Mouse (Mus musculus) MEL (cell line): Measurements from ENCODE around the gene Telo2. TPM values are rescaled to one million over a fixed set of nuclear protein-coding genes. Genes with fewer than 3 reads are reported as not detected.
A peak's percentile ranks its signal among the peaks of the same experiment; 100 is the strongest.

Experiments used
- DNase-seq: peaks from one replicate; pipeline ENCODE4 v3.0.0; 2011; ENCODE audit warnings: low read depth, low spot score
- H3K27ac ChIP-seq: 2 replicates; pipeline ENCODE4 v1.5.1; 2012; ENCODE audit warnings: low read depth, mild to moderate bottlenecking, control low read depth, low read length, moderate library complexity; ENCODE audit not compliant: control insufficient read depth
- H3K27me3 ChIP-seq, 2 experiments: fragments of 150-350 bp in 1 of 2; sonication (generic) in 1 of 2; 2 replicates each; pipeline ENCODE4 v1.6.1; 2012; ENCODE audit warnings: low read length in 2 of 2, mild to moderate bottlenecking in 2 of 2, improper control_type of control experiment in 1 of 2, moderate library complexity in 1 of 2; ENCODE audit not compliant: insufficient read depth in 2 of 2, control insufficient read depth in 1 of 2
- H3K36me3 ChIP-seq, 2 experiments: 2 replicates each; pipeline ENCODE4 v1.6.1; 2012 to 2014; ENCODE audit warnings: low read length in 2 of 2, improper control_type of control experiment in 1 of 2, inconsistent platforms in 1 of 2, mild to moderate bottlenecking in 1 of 2; ENCODE audit not compliant: insufficient read depth in 2 of 2, control insufficient read depth in 1 of 2
- H3K4me1 ChIP-seq, 2 experiments: fragments of 150-350 bp in 1 of 2; sonication (generic) in 1 of 2; 2 replicates each; pipeline ENCODE4 v1.6.1; 2012; ENCODE audit warnings: low read length in 2 of 2, improper control_type of control experiment in 1 of 2, mild to moderate bottlenecking in 1 of 2; ENCODE audit not compliant: insufficient read depth in 2 of 2, control insufficient read depth in 1 of 2
- H3K4me3 ChIP-seq, 2 experiments: fragments of 150-350 bp in 1 of 2; sonication (generic) in 1 of 2; 2 replicates each; pipeline ENCODE4 v1.5.1; 2012; ENCODE audit warnings: low read depth in 2 of 2, low read length in 2 of 2, mild to moderate bottlenecking in 2 of 2, moderate library complexity in 2 of 2, control low read depth in 1 of 2, improper control_type of control experiment in 1 of 2; ENCODE audit not compliant: control insufficient read depth in 1 of 2, insufficient read depth in 1 of 2
- H3K79me2 ChIP-seq: 2 replicates; pipeline ENCODE4 v1.6.1; 2012; ENCODE audit warnings: mild to moderate bottlenecking, low read length, moderate library complexity; ENCODE audit not compliant: control insufficient read depth, poor library complexity, insufficient read depth
- H3K9ac ChIP-seq: 2 replicates; pipeline ENCODE4 v1.6.1; 2012; ENCODE audit warnings: low read depth, mild to moderate bottlenecking, control low read depth, low read length, moderate library complexity; ENCODE audit not compliant: control insufficient read depth, poor library complexity, severe bottlenecking
- H3K9me3 ChIP-seq: fragments of 150-350 bp; sonication (generic); replicated peaks from 2 replicates; pipeline ENCODE4 v1.6.1; 2012; ENCODE audit warnings: mild to moderate bottlenecking, low read length, improper control_type of control experiment, moderate library complexity; ENCODE audit not compliant: insufficient read depth
- BHLHE40 ChIP-seq: IDR thresholded peaks from 2 replicates; pipeline ENCODE4 v1.6.1; 2012; ENCODE audit warnings: low read depth, mild to moderate bottlenecking, inconsistent platforms, low read length, improper control_type of control experiment, borderline replicate concordance
- ELF1 ChIP-seq: IDR thresholded peaks from 2 replicates; pipeline ENCODE4 v1.6.1; 2014; ENCODE audit warnings: low read depth, mild to moderate bottlenecking, inconsistent platforms, low read length, improper control_type of control experiment, moderate library complexity
- EP300 ChIP-seq, 2 experiments: IDR thresholded peaks; 2 replicates each; pipeline ENCODE4 v1.6.1; 2011; ENCODE audit warnings: improper control_type of control experiment in 2 of 2, low read length in 2 of 2, low read depth in 1 of 2, mild to moderate bottlenecking in 1 of 2
- ETS1 ChIP-seq: IDR thresholded peaks from 2 replicates; pipeline ENCODE4 v1.6.1; 2012; ENCODE audit warnings: low read depth, mild to moderate bottlenecking, inconsistent platforms, low read length, improper control_type of control experiment, moderate library complexity
- GABPA ChIP-seq: IDR thresholded peaks from 2 replicates; pipeline ENCODE4 v1.6.1; 2012; ENCODE audit warnings: low read depth, mild to moderate bottlenecking, inconsistent platforms, low read length, improper control_type of control experiment, moderate library complexity
- GATA1 ChIP-seq: IDR thresholded peaks from 2 replicates; pipeline ENCODE4 v1.6.1; 2011; ENCODE audit warnings: low read depth, low read length, improper control_type of control experiment
- KAT2A ChIP-seq: conservative IDR thresholded peaks from 2 replicates; pipeline ENCODE4 v1.6.1; 2012; ENCODE audit warnings: low read depth, low read length, improper control_type of control experiment, inconsistent platforms
- MAFK ChIP-seq: IDR thresholded peaks from 2 replicates; pipeline ENCODE4 v1.6.1; 2011; ENCODE audit warnings: low read depth, mild to moderate bottlenecking, low read length, improper control_type of control experiment, borderline replicate concordance
- MAX ChIP-seq: IDR thresholded peaks from 2 replicates; pipeline ENCODE4 v1.6.1; 2011; ENCODE audit warnings: low read length, improper control_type of control experiment
- MAZ ChIP-seq: IDR thresholded peaks from 2 replicates; pipeline ENCODE4 v1.6.1; 2012; ENCODE audit warnings: low read depth, mild to moderate bottlenecking, inconsistent platforms, low read length, improper control_type of control experiment
- MEF2A ChIP-seq: IDR thresholded peaks from 2 replicates; pipeline ENCODE4 v1.6.1; 2014; ENCODE audit warnings: low read depth, mild to moderate bottlenecking, inconsistent platforms, low read length, improper control_type of control experiment; ENCODE audit not compliant: poor library complexity, insufficient replicate concordance, severe bottlenecking; ENCODE audit errors: extremely low read depth
- MYC ChIP-seq: IDR thresholded peaks from 2 replicates; pipeline ENCODE4 v1.6.1; 2011; ENCODE audit warnings: low read depth, mild to moderate bottlenecking, low read length, improper control_type of control experiment, moderate library complexity
- NRF1 ChIP-seq: IDR thresholded peaks from 2 replicates; pipeline ENCODE4 v1.6.1; 2014; ENCODE audit warnings: low read depth, mild to moderate bottlenecking, inconsistent platforms, low read length, improper control_type of control experiment, moderate library complexity; ENCODE audit not compliant: poor library complexity, insufficient read depth, severe bottlenecking
- POLR2AphosphoS2 ChIP-seq: IDR thresholded peaks from 2 replicates; pipeline ENCODE4 v1.6.1; 2011; ENCODE audit warnings: low read length, improper control_type of control experiment
- RAD21 ChIP-seq: IDR thresholded peaks from 2 replicates; pipeline ENCODE4 v1.6.1; 2011; ENCODE audit warnings: mild to moderate bottlenecking, low read depth, low read length, improper control_type of control experiment
- RCOR1 ChIP-seq: IDR thresholded peaks from 2 replicates; pipeline ENCODE4 v1.6.1; 2012; ENCODE audit warnings: low read depth, mild to moderate bottlenecking, inconsistent platforms, low read length, improper control_type of control experiment
- SIN3A ChIP-seq: IDR thresholded peaks from 2 replicates; pipeline ENCODE4 v1.6.1; 2012; ENCODE audit warnings: low read length, improper control_type of control experiment, inconsistent platforms
- TAL1 ChIP-seq: IDR thresholded peaks from 2 replicates; pipeline ENCODE4 v1.6.1; 2012; ENCODE audit warnings: mild to moderate bottlenecking, inconsistent platforms, low read length, moderate library complexity, mixed read lengths
- TBP ChIP-seq: IDR thresholded peaks from 2 replicates; pipeline ENCODE4 v1.8.0; 2011; ENCODE audit warnings: low read depth, low read length, improper control_type of control experiment
- USF1 ChIP-seq: IDR thresholded peaks from 2 replicates; pipeline ENCODE4 v1.6.1; 2014; ENCODE audit warnings: low read depth, mild to moderate bottlenecking, inconsistent platforms, low read length, improper control_type of control experiment, moderate library complexity
- USF2 ChIP-seq, 2 experiments: IDR thresholded peaks; 2 replicates each; pipeline ENCODE4 v1.6.1; 2011 to 2012; ENCODE audit warnings: improper control_type of control experiment in 2 of 2, low read length in 2 of 2, borderline replicate concordance in 1 of 2, inconsistent platforms in 1 of 2, low read depth in 1 of 2, mild to moderate bottlenecking in 1 of 2; ENCODE audit not compliant: insufficient read depth in 1 of 2
- ZNF384 ChIP-seq: IDR thresholded peaks from 2 replicates; pipeline ENCODE4 v1.6.1; 2012; ENCODE audit warnings: low read depth, mild to moderate bottlenecking, inconsistent platforms, low read length, improper control_type of control experiment
- polyA plus RNA-seq, 2 experiments: library from polyadenylated mRNA; stranded (reverse) in 1 of 2; unstranded in 1 of 2; fragments of >175 nt in 1 of 2; fragments of >200 nt in 1 of 2; gene quantifications; 2 replicates each; pipeline versions ENCODE4 v1.2.1 to v1.2.4; 2012; ENCODE audit warnings: low replicate concordance in 2 of 2, low read depth in 1 of 2; ENCODE audit not compliant: insufficient read length in 2 of 2, insufficient read depth in 1 of 2, missing spikeins in 1 of 2
- total RNA-seq: library from RNA; depleted of rRNA; stranded (reverse); fragments of 300-350 nt; gene quantifications from 2 replicates; pipeline ENCODE4 v1.2.3, GENCODE M21; 2012

Gene Telo2
- total and polyA plus RNA-seq, 3 experiments, result 20.0 to 20.9 TPM; not detected in 1

DNA sequence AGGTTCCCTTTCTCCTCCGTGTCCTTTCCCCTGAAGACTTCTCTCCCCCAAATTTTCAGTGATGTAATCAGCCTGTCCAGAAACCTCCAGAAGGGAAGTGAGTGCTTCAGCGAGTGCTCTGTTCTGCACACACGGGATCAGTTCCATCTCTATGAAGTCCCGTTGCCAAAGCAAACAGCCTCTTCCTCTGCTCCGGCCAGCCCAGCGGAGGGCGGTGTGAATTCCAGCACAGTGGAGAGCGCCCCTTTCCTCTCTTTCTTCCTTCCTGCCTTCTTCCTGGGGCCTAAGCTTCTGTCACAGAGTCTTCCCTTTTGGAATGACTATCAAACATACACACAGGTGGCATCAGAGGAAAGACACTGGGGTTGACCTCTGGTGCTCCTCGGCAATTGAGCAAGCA, 51.4 kb downstream of the Telo2 start:
- Histone ChIP-seq H3K27me3 (no peaks in the 10 kb centered on the region), H3K4me1 (peaks cover 0 to 14% of the 10 kb centered on the region in 2 experiments; a peak in 2 of 4 replicates), H3K4me3 (no peak overlapping the region), H3K9ac (no peak overlapping the region), H3K9me3 (no peaks in the 10 kb centered on the region), H3K36me3 (peaks cover 0 to 4% of the 10 kb centered on the region in 2 experiments; a peak in 2 of 4 replicates), H3K79me2 (no peaks in the 10 kb centered on the region), H3K27ac (no peak overlapping the region)
- TF ChIP-seq TBP (no peak), GABPA (no peak), POLR2AphosphoS2 (no peak), KAT2A (no peak), NRF1 (no peak), SIN3A (no peak), USF1 (no peak), ELF1 (no peak), TAL1 (no peak), MAZ (no peak), RAD21 (no peak)
- DNase-seq, result peak; percentile 43

DNA sequence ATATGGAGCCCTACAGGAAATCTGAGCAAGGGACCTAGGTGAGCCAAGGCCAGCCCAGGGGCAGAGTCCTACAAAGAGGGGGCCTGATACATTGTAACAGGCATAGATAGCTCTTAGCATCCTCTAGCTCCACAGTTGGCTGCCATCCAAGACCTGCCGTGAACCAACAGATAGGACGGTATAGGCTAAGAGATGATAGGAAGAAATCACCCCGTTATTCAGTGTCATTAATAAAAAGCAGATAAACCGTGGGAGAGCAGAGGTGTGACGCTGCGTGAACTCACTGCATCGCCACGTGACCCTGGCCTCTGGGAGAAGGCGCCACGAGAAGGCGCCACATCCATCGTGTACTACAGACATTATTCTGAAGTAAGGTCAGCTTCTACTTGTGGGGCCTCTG, 51.9 kb downstream of the Telo2 start:
- H3K27me3 ChIP-seq, result no peaks in the 10 kb centered on the region
- H3K9ac ChIP-seq, result no peak overlapping the region
- TF ChIP-seq GATA1 (0 out of 2 replicates have a peak, but pooled peaks have one; percentile 47), MAFK (no peak), MYC (no peak), MEF2A (no peak), EP300 (IDR thresholded peaks at IDR 0.05; ENCODE audit: low read depth in 1 of 2, low read length in 2 of 2) (peak in 1 of 2 experiments; percentile 51; a peak in 1 of 4 replicates), ETS1 (peak; percentile 60), ZNF384 (no peak), MAX (peak; percentile 71), USF2 (IDR thresholded peaks at IDR 0.05; ENCODE audit: borderline replicate concordance in 1 of 2, insufficient read depth in 1 of 2, low read depth in 1 of 2, low read length in 2 of 2) (0 out of 4 replicates have a peak, but pooled peaks of 1 of the 2 experiments have one; percentile 34), RCOR1 (peak; percentile 57), BHLHE40 (peak; percentile 46; the same call in 1 of the 2 replicates), USF1 (peak; percentile 88)
- H3K9me3 ChIP-seq, result no peaks in the 10 kb centered on the region
- H3K36me3 ChIP-seq, result peaks cover 0 to 4% of the 10 kb centered on the region in 2 experiments; a peak in 2 of 4 replicates
- H3K27ac ChIP-seq, result no peak overlapping the region
- no peak overlapping the region for H3K4me3 ChIP-seq
- no peaks in the 10 kb centered on the region for H3K79me2 ChIP-seq
- peaks cover 0 to 14% of the 10 kb centered on the region in 2 experiments; a peak in 2 of 4 replicates for H3K4me1 ChIP-seq
- peak; percentile 77 for DNase-seq
